Mouse (Mus musculus) stomach, postnatal 0 days (tissue): ENCODE results near the gene 2810004N23Rik.

Experiments
- CTCF ChIP-seq: IDR thresholded peaks from 2 replicates; pipeline ENCODE4 v1.5.1; 2016; ENCODE audit warnings: antibody characterized with exemption, low read depth, mild to moderate bottlenecking, moderate library complexity
- EP300 ChIP-seq: optimal IDR thresholded peaks from 2 replicates; pipeline ENCODE3; 2016; ENCODE audit warnings: antibody characterized with exemption

DNA sequence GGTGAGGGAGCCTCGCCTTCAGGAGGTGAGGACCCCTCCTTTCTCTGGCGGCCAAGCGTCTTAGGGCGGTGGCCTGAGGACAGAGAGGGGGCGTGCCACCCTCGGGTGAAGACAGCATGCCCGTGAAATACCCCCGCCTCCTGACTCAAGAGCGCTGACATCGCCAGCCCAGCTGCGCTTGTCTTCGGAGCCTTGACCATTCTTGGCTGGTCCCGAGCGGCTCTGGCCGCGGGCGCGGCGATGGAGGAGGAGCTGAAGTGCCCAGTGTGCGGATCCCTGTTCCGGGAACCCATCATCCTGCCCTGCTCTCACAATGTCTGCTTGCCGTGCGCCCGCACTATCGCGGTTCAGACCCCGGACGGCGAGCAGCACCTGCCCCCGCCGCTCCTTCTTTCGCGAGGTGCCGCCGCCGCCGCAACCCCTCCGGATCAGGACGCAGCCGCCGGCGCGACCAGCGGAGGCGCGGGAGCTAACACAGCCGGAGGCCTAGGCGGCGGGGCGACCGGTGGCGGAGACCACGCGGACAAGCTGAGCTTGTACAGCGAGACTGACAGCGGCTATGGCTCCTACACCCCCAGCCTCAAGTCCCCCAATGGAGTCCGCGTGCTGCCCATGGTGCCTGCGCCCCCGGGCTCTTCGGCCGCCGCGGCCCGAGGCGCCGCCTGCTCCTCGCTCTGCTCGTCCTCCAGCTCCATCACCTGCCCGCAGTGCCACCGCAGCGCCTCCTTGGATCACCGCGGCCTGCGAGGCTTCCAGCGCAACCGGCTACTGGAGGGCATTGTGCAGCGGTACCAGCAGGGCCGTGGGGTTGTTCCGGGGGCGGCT is 69.0 kb downstream of the 2810004N23Rik start:
- TF ChIP-seq CTCF (no peak), EP300 (no peak)
